Mouse (Mus musculus) kidney, postnatal 4 days (tissue): ENCODE data around the gene Mcf2l.

Source experiments
- DNase-seq, 2 experiments: peaks; one replicate each; pipeline ENCODE4 v3.0.0; 2021; ENCODE audit warnings: mixed read lengths in 2 of 2

The Mcf2l gene

GRCm38 (mm10) chr8:12915187-12916006 is 41.8 kb downstream of the Mcf2l start:
- DNase-seq: peak; percentile 53 to 60

GRCm38 (mm10) chr8:12916156-12916900 is 42.7 kb downstream of the Mcf2l start:
- DNase-seq: no peak

GRCm38 (mm10) chr8:12917029-12917428 is 43.4 kb downstream of the Mcf2l start:
- DNase-seq: no peak

DNA sequence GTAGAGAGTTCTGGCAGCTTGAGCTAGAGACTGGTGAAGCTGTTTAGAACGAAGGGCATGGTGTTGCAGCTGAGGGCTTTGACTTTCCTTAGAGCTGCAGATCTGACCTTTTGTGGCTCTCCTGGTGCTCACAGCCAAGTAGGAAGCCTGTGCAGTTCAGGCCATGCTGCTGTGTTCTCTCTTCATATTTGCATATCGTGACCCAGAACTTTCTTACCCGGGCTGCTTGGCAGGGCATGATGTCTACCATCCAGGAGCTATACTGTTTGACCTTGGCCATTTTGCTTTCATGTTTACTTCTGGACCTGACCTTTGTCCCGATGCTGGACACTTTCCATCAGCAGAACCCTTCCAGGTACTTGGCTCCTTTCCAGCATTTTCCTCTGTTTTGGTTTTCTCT is 44.2 kb downstream of the Mcf2l start:
- no peak for DNase-seq

- no peak for DNase-seq
These were observed 47.0 kb downstream of the Mcf2l start for GRCm38 (mm10) chr8:12920599-12920998.

GRCm38 (mm10) chr8:12925051-12925450 is 51.4 kb downstream of the Mcf2l start:
- no peak for DNase-seq

GRCm38 (mm10) chr8:12925941-12926381 is 52.4 kb downstream of the Mcf2l start:
- peak; percentile 57 to 74 for DNase-seq

GRCm38 (mm10) chr8:12927204-12927983 is 53.8 kb downstream of the Mcf2l start:
- DNase-seq: peak; percentile 87 to 90

DNA sequence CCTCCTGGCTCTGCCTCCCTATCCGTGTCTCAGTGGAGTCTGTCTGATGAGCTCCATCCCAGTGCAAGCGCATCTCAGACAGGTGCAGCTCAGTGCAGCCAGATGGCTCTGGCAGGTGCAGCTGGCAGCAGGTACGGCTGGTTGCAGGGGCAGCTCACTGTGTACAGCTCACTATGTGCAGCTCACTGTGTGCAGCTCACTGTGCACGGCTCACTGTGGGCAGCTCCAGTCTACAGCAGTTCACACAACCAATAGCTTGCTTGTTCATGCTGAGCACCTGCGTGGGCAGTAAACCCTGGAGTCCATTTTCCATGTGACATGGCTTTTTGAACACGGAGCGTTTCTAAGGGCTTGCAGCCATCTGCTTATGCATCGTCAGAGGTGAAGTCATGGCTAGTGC is 54.4 kb downstream of the Mcf2l start:
- DNase-seq: peak; percentile 1 to 16

DNA sequence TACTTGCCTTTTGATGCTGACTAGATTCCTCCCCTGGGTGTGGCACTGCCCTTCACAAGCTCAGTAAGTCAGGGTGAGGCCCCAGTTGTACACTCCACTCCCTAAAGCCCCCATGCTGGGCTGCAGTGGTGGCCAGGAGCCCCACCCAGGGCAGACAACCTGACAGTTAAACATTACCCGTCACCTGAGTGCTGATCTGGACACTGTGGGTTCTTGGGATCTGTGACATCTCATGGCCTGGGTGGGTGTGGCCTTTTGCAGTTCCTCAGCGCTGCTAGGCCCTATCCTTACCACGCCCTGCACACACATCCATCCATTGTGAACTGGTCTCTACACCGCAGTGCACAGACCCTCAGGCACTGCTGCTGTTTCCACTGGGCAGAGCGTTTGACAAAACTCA is 55.3 kb downstream of the Mcf2l start:
- peak in 1 of 2 experiments; percentile 17 for DNase-seq

- peak; percentile 62 to 77 for DNase-seq
These were observed 56.7 kb downstream of the Mcf2l start for GRCm38 (mm10) chr8:12930290-12930689.

GRCm38 (mm10) chr8:12931426-12931825 is 57.8 kb downstream of the Mcf2l start:
- peak in 1 of 2 experiments; percentile 56 for DNase-seq

DNA sequence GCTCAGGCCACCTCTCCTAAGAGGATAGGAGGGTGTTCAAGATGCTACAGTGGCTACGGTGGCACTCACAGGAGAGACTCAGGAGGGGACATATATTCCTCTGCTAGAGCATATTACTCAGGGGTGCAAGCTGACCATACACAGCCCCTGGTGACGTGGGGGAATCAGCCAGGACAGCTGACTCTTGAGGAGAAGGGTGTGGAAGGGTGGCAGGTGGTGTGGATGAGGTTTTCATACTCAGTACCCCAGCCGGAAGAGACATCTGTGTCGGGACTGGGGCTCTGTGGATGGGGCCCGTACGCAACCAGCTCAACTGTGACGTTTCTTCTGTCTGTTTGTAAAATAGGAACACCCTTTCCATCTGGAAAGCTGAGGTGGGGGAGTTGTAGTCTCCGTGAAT is 58.9 kb downstream of the Mcf2l start:
- no peak for DNase-seq

- DNase-seq: peak in 1 of 2 experiments; percentile 41
These were observed 60.2 kb downstream of the Mcf2l start for GRCm38 (mm10) chr8:12933765-12934164.

GRCm38 (mm10) chr8:12934453-12935043 is 60.9 kb downstream of the Mcf2l start:
- peak in 1 of 2 experiments; percentile 23 for DNase-seq

DNA sequence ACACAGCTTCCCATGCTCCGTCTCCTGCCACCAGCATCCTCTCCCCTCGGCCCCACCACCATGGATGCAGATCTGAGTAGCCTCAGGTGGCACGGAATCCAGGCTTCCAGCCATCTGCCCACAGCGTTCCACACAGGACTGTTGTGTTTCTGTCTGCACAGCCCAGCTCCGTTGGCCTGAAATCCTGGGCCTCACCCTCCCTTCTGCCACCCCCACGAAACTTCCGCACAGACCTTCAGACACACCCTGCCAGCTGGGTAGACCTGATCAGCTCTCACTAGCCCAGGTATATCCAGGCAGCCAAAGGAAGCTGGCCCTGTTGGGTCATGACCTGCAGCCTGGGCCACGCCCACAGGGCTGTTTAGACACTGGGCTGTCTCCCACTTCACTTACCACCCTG is 66.9 kb downstream of the Mcf2l start:
- no peak for DNase-seq

- no peak for DNase-seq
These were observed 67.7 kb downstream of the Mcf2l start for GRCm38 (mm10) chr8:12941161-12941926.

GRCm38 (mm10) chr8:12947604-12948573 is 74.3 kb downstream of the Mcf2l start:
- DNase-seq: peak; percentile 69 to 76

- peak; percentile 42 to 47 for DNase-seq
These were observed 75.0 kb downstream of the Mcf2l start for GRCm38 (mm10) chr8:12948574-12948961.

DNA sequence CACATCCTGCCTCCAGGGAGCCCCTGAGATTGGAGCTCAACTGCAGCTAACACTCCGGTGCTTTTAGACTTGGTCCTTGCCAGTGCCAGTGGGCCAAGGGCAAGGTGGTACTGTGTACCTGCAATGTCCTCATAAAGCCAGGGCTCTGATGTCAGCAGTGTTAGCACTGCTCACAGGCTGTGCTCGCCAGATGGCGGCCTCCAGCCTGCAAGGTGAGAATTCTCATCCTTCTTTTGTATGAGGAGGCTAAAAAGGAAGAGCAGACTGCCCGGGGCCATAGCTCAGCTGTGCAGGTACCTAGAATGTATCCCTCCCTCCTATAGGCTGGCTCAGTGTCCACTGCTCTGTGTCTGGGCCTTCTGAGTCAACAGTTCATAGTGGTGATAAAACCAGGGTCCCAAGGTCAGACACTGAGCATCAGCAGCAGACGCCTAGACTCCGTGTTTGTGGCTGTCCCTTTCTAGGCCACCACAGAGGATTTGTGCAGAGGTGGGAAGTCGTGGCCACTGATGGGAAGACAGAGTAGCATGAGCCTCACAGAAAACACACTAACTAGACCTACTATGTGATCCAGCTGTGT is 77.5 kb downstream of the Mcf2l start:
- DNase-seq: no peak
